Mouse (Mus musculus) heart, embryonic 11.5 days (tissue): ENCODE measurements at regions not wholly inside any gene's neighbourhood (a gene's known extent, or its start where the extent isn't known, plus 50 kb on each side); places are given as distances from the start of the nearest gene placed in this dataset.

Experiments used
- ATAC-seq: fragments of 200-750 bp; cut with Nextera tagmentation; replicated peaks from 2 replicates; pipeline ENCODE4 v1.8.0; 2017; ENCODE audit warnings: moderate library complexity; ENCODE audit not compliant: insufficient number of reproducible peaks, low FRiP score, low TSS enrichment
- H3K27ac ChIP-seq: fragments of 300-500 bp; sonication (generic); 2 replicates; pipeline ENCODE4 v1.5.1; 2014; ENCODE audit warnings: mild to moderate bottlenecking, low read depth, low read length
- H3K27me3 ChIP-seq: fragments of 300-500 bp; sonication (generic); 2 replicates; pipeline ENCODE4 v1.6.1; 2014; ENCODE audit warnings: mild to moderate bottlenecking, low read length, mixed read lengths; ENCODE audit not compliant: control insufficient read depth, insufficient read depth
- H3K36me3 ChIP-seq: fragments of 300-500 bp; sonication (generic); 2 replicates; pipeline ENCODE4 v1.6.1; 2014; ENCODE audit warnings: mild to moderate bottlenecking, low read length, moderate library complexity, mixed read lengths; ENCODE audit not compliant: control insufficient read depth, insufficient read depth
- H3K4me1 ChIP-seq: fragments of 300-500 bp; sonication (generic); 2 replicates; pipeline ENCODE4 v1.6.1; 2014; ENCODE audit warnings: low read length; ENCODE audit not compliant: control insufficient read depth, insufficient read depth
- H3K4me2 ChIP-seq: fragments of 300-500 bp; sonication (generic); 2 replicates; pipeline ENCODE4 v1.6.1; 2014; ENCODE audit warnings: mild to moderate bottlenecking, moderate library complexity
- H3K4me3 ChIP-seq: fragments of 300-500 bp; sonication (generic); 2 replicates; pipeline ENCODE4 v1.5.1; 2014; ENCODE audit warnings: low read depth, low read length
- H3K9ac ChIP-seq: fragments of 300-500 bp; sonication (generic); 2 replicates; pipeline ENCODE4 v1.6.1; 2014; ENCODE audit warnings: mild to moderate bottlenecking, low read depth, low read length, moderate library complexity
- H3K9me3 ChIP-seq: fragments of 300-500 bp; sonication (generic); replicated peaks from 2 replicates; pipeline ENCODE4 v1.6.1; 2016; ENCODE audit warnings: low read length; ENCODE audit not compliant: control insufficient read depth
- WGBS: fragments of 180-500 bp; shearing (Covaris S2); extraction: QIAGEN DNeasy Blood & Tissue Kit; methylation state at CpG from one replicate; pipeline ENCODE4 v1.1.7; 2014; ENCODE audit not compliant: insufficient replicate concordance; 5-methylcytosine and 5-hydroxymethylcytosine counted together

DNA sequence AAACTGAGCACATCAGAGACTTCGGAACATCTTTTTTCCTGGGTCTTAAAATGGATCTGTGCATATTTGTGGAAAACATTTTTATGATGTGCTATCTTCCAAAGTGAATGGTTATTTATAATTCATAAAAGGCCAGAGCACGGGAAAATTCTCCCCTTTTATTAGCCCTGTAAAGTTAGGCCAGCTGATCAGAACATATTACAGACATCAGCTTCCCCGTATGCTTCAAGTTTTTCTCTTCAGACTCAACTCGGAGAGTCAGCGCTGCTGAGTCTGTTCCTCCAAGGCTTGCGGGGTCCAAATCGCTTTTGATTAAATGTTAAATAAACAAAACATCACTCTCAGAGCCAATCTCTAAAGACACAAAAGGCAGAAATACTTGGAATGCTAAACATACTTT, 134.1 kb upstream of the Smim15 start:
- Histone ChIP-seq H3K27ac (no peak overlapping the region), H3K4me2 (no peak overlapping the region), H3K27me3 (peaks cover 46% of the 10 kb centered on the region), H3K9me3 (no peaks in the 10 kb centered on the region), H3K4me3 (no peak overlapping the region), H3K4me1 (no peaks in the 10 kb centered on the region), H3K9ac (no peak overlapping the region), H3K36me3 (no peaks in the 10 kb centered on the region)
- ATAC-seq: no peak
- 69% methylated on average over 7 of the region's 7 CpGs for WGBS

- ATAC-seq: no peak
- Histone ChIP-seq H3K4me2 (no peak overlapping the region), H3K4me1 (no peaks in the 10 kb centered on the region), H3K4me3 (no peak overlapping the region), H3K9ac (no peak overlapping the region), H3K27ac (no peak overlapping the region), H3K27me3 (peaks cover 52% of the 10 kb centered on the region), H3K36me3 (no peaks in the 10 kb centered on the region), H3K9me3 (no peaks in the 10 kb centered on the region)
- WGBS: 80% methylated on average over 15 of the region's 15 CpGs
These were observed 134.7 kb upstream of the Smim15 start for GRCm38 (mm10) chr13:107909343-107910067.

DNA sequence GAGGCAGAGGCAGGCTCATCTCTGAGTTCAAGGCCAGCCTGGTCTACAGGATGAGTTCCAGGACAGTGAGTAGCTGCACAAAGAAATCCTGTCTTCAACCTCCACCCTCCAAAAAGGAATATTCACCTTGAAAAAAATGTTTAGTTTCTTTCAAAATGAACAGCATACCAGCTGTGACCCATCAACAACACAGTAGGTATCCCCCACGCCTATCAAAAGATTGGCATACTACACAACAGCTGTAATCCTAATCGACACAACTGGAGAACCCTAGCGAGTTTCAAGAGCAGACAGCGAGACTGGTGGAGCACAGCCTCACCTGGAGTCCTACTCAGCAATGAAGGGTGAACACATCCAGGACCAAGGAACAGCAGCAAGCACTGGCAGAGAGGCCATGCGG, 136.3 kb upstream of the Smim15 start:
- ATAC-seq: no peak

DNA sequence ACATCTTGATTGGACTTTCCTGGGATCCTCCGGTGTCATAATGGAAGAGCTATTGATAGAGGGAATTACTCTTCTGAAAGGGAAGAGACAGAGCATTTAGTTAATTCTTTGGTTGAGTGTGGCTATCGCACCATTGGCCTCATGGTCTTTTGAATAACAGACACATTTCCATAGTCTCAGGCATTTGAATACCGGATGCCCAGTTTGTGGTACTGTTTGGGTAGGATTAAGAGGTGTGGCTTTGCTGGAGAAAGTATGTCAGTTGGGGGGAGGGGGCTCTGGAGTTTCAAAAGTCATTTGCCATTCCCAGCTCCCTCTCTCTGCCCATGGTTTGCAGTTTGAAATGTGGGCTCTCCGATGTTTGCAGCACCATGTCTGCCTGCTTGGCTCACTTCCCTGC, 139.4 kb upstream of the Smim15 start:
- H3K27me3 ChIP-seq: peaks cover 46% of the 10 kb centered on the region
- H3K36me3 ChIP-seq: no peaks in the 10 kb centered on the region
- H3K27ac ChIP-seq: no peak overlapping the region
- H3K9me3 ChIP-seq: no peaks in the 10 kb centered on the region
- no peak for ATAC-seq
- H3K9ac ChIP-seq: no peak overlapping the region
- peaks cover 4% of the 10 kb centered on the region; the same call in 1 of the 2 replicates for H3K4me1 ChIP-seq
- H3K4me3 ChIP-seq: no peak overlapping the region
- WGBS: 77% methylated on average over 4 of the region's 4 CpGs
- H3K4me2 ChIP-seq: no peak overlapping the region

More for the DNA sequence above, 136.3 kb upstream of the Smim15 start:
- Histone ChIP-seq H3K4me3 (no peak overlapping the region), H3K9me3 (no peaks in the 10 kb centered on the region), H3K4me2 (no peak overlapping the region), H3K27me3 (peaks cover 43% of the 10 kb centered on the region), H3K36me3 (no peaks in the 10 kb centered on the region), H3K27ac (no peak overlapping the region), H3K4me1 (peaks cover under 1% of the 10 kb centered on the region; the same call in 1 of the 2 replicates), H3K9ac (no peak overlapping the region)
- WGBS: 87% methylated on average over 5 of the region's 5 CpGs

- no peaks in the 10 kb centered on the region for H3K9me3 ChIP-seq
- no peaks in the 10 kb centered on the region for H3K36me3 ChIP-seq
- no peak overlapping the region for H3K27ac ChIP-seq
- no peak overlapping the region for H3K9ac ChIP-seq
- H3K4me2 ChIP-seq: no peak overlapping the region
- H3K4me1 ChIP-seq: peaks cover 4% of the 10 kb centered on the region; the same call in 1 of the 2 replicates
- H3K4me3 ChIP-seq: no peak overlapping the region
- ATAC-seq: no peak
- WGBS: 76% methylated on average over 14 of the region's 14 CpGs
- H3K27me3 ChIP-seq: peaks cover 44% of the 10 kb centered on the region
These were observed 140.1 kb upstream of the Smim15 start for GRCm38 (mm10) chr13:107904051-107904740.

DNA sequence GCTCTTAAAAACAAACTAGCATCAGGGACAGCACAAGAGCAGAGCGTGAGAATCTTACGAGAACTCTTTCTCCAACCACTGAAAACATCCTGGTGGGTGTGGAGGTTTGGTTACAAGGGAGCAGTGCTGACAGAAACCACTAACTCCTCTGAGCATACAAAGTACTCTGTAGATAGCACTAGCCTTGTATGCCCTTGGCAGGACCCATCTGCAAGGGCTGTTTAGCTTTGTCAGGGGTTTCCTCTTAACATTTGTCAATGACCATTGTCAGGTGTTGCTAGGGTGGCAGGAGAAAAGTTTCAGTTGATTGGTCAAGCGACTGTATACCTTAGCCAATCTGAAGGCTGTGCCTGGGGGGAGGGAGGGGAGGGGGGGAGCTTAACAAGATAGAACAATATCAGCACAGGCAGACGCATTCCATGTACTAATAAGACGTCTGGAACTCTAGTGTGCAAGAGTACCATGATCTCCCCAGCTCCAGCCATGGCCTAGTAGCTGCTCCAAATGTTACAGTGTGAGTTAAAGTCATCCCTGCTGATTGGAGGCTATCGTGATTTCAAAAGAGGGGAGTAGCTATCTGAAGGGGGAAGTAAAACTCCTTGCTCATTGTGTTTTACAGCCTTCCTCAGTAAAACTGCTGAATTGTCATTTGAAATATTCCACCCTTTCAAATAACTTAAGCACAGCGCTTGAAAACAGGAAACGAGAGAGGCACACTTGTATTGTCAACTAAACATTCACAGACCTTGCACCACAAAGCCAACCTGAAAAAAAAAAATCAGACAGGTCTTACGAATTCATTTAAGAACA, 140.9 kb upstream of the Smim15 start:
- 39% methylated on average over 9 of the region's 9 CpGs for WGBS
- no peak overlapping the region; the same call in 1 of the 2 replicates for H3K4me2 ChIP-seq
- peaks cover 48% of the 10 kb centered on the region for H3K27me3 ChIP-seq
- H3K9ac ChIP-seq: no peak overlapping the region
- H3K4me1 ChIP-seq: peaks cover 4% of the 10 kb centered on the region; the same call in 1 of the 2 replicates
- no peaks in the 10 kb centered on the region for H3K9me3 ChIP-seq
- no peak overlapping the region for H3K4me3 ChIP-seq
- peak; percentile 77 for ATAC-seq
- no peaks in the 10 kb centered on the region for H3K36me3 ChIP-seq
- no peak overlapping the region; the same call in 1 of the 2 replicates for H3K27ac ChIP-seq

DNA sequence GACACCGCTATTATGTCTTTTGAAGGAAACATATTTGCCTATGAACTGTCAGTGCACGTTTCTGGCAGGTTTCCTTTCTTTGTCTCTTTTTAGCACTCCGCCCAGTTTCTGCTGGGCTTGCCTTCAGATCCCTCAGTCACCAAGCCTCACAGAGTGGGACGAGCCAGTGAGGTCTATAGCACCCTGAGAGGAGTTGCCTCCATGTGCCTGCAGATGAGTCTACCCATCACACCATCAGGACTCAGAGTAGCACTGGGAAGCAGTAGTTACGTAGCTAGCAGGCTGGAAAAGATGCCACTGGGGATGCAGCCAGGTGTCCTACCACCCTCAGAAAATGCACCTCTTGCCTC, 141.5 kb upstream of the Smim15 start:
- H3K4me2 ChIP-seq: no peak overlapping the region
- no peak overlapping the region for H3K4me3 ChIP-seq
- H3K27me3 ChIP-seq: peaks cover 44% of the 10 kb centered on the region
- no peak for ATAC-seq
- WGBS: 65% methylated on average over 5 of the region's 5 CpGs
- no peak overlapping the region for H3K9ac ChIP-seq
- no peaks in the 10 kb centered on the region for H3K36me3 ChIP-seq
- H3K9me3 ChIP-seq: no peaks in the 10 kb centered on the region; the same call in 1 of the 2 replicates
- H3K27ac ChIP-seq: no peak overlapping the region; the same call in 1 of the 2 replicates
- peaks cover 4% of the 10 kb centered on the region; the same call in 1 of the 2 replicates for H3K4me1 ChIP-seq

GRCm38 (mm10) chr13:107899600-107900229, 144.5 kb upstream of the Smim15 start:
- H3K4me1 ChIP-seq: peaks cover 4% of the 10 kb centered on the region; the same call in 1 of the 2 replicates
- WGBS: 54% methylated on average over 8 of the region's 8 CpGs
- ATAC-seq: no peak
- no peak overlapping the region for H3K27ac ChIP-seq
- H3K4me3 ChIP-seq: no peak overlapping the region
- H3K4me2 ChIP-seq: no peak overlapping the region
- peaks cover 28% of the 10 kb centered on the region for H3K27me3 ChIP-seq
- H3K36me3 ChIP-seq: no peaks in the 10 kb centered on the region
- no peaks in the 10 kb centered on the region; the same call in 1 of the 2 replicates for H3K9me3 ChIP-seq
- no peak overlapping the region for H3K9ac ChIP-seq
